Mouse (Mus musculus): ENCODE measurements around the gene Ptpn7. TPM values are rescaled to one million over a fixed set of nuclear protein-coding genes. Genes with fewer than 3 reads are reported as not detected.

Gene Ptpn7
- polyA plus RNA-seq, 1 experiment = 219 TPM

DNA sequence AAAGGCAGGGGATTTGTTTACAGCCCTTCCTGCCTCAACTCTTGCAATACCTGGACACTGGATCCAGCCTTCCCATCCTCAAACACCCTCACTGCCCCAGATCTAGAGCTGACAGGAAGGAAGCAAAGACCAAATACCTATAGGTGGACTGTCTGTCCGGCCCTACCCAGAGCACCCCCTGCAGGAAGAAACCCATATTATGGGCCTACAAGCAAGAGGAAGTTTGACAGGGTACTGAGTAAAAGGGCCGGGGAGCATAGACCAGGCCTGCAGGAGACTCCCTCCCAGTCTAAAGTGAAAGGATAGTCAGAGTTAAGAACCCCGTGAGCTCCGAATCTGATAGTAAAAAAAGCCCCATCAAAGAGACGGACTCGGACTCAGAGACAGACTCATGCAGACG is 37.8 kb upstream of the Ptpn7 start:
- H3K4me3 ChIP-seq (ENCODE audit: control insufficient read depth, insufficient read depth, low read length) = no peak overlapping the region
- DNase-seq = no peak
- H3K4me1 ChIP-seq (replicated peaks; ENCODE audit: control insufficient read depth, insufficient read depth, low read length) = 0 out of 2 replicates have a peak, but pooled peaks cover 3% of the 10 kb centered on the region
- WGBS = 22% methylated on average over 7 of the region's 7 CpGs
- H3K27me3 ChIP-seq (ENCODE audit: control insufficient read depth, insufficient read depth, low read length) = no peaks in the 10 kb centered on the region
- H3K36me3 ChIP-seq (ENCODE audit: control insufficient read depth, insufficient read depth, low read length) = no peaks in the 10 kb centered on the region
- TF ChIP-seq POLR2A (IDR thresholded peaks at IDR 0.05; ENCODE audit: control insufficient read depth, extremely low read depth, insufficient read depth, low read length, poor library complexity) (no peak), CTCF (IDR thresholded peaks at IDR 0.05; ENCODE audit: borderline replicate concordance, control insufficient read depth, extremely low read depth, insufficient read depth, low read length, poor library complexity) (no peak)
- H3K27ac ChIP-seq (ENCODE audit: control insufficient read depth, insufficient read depth, low read length) = no peak overlapping the region

DNA sequence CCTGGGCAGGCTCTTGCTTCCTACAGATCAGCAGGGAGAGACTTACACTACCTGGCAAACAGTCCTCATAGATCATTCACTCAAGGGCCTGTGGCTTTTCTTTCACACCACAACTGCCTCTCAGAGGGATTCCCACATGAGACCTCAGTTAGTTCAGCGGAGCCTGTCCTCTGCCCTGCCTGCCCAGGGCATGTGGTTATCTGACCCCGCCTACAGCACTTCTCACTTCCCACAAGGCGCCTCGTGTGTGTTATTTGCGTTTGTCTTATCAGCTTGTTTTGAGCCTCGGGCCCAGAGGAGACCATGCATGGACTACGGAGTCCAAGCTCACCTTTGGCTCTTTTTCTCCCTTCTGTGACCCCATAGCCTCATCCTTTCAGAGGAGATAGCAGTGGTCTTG is 37.3 kb upstream of the Ptpn7 start:
- H3K4me1 ChIP-seq (replicated peaks; ENCODE audit: control insufficient read depth, insufficient read depth, low read length) = peaks cover 6% of the 10 kb centered on the region; the same call in 1 of the 2 replicates
- no peak for DNase-seq
- H3K36me3 ChIP-seq (ENCODE audit: control insufficient read depth, insufficient read depth, low read length) = no peaks in the 10 kb centered on the region
- H3K27me3 ChIP-seq (ENCODE audit: control insufficient read depth, insufficient read depth, low read length) = no peaks in the 10 kb centered on the region
- TF ChIP-seq CTCF (IDR thresholded peaks at IDR 0.05; ENCODE audit: borderline replicate concordance, control insufficient read depth, extremely low read depth, insufficient read depth, low read length, poor library complexity) (no peak), POLR2A (IDR thresholded peaks at IDR 0.05; ENCODE audit: control insufficient read depth, extremely low read depth, insufficient read depth, low read length, poor library complexity) (no peak)
- H3K4me3 ChIP-seq (ENCODE audit: control insufficient read depth, insufficient read depth, low read length) = no peak overlapping the region
- WGBS = 10% methylated on average over 7 of the region's 7 CpGs
- H3K27ac ChIP-seq (ENCODE audit: control insufficient read depth, insufficient read depth, low read length) = no peak overlapping the region

DNA sequence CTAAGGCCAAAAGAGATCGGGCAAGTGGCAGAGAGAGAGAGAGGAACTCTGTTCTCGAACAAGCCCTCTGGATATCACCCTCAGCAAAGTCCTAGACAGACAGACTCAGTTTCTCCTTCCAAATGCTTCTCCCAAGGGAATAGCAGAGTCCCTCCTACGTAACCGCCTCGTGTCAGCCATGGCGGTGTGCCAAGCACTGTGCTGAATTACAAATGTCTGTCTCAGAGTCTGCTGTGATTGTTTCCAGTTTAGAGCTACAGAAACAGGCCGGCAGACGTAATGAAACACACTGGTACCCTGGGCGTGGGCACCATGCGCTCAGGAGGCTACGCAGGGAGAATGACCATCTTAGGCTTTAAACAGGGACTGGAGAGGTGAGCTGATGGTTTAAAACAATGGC is 36.2 kb upstream of the Ptpn7 start:
- Histone ChIP-seq H3K36me3 (ENCODE audit: control insufficient read depth, insufficient read depth, low read length) (no peaks in the 10 kb centered on the region), H3K27me3 (ENCODE audit: control insufficient read depth, insufficient read depth, low read length) (no peaks in the 10 kb centered on the region), H3K27ac (ENCODE audit: control insufficient read depth, insufficient read depth, low read length) (no peak overlapping the region), H3K4me3 (ENCODE audit: control insufficient read depth, insufficient read depth, low read length) (no peak overlapping the region), H3K4me1 (replicated peaks; ENCODE audit: control insufficient read depth, insufficient read depth, low read length) (peaks cover 10% of the 10 kb centered on the region)
- TF ChIP-seq CTCF (IDR thresholded peaks at IDR 0.05; ENCODE audit: borderline replicate concordance, control insufficient read depth, extremely low read depth, insufficient read depth, low read length, poor library complexity) (no peak), POLR2A (IDR thresholded peaks at IDR 0.05; ENCODE audit: control insufficient read depth, extremely low read depth, insufficient read depth, low read length, poor library complexity) (no peak)
- DNase-seq = no peak
- 95% methylated on average over 11 of the region's 11 CpGs for WGBS

DNA sequence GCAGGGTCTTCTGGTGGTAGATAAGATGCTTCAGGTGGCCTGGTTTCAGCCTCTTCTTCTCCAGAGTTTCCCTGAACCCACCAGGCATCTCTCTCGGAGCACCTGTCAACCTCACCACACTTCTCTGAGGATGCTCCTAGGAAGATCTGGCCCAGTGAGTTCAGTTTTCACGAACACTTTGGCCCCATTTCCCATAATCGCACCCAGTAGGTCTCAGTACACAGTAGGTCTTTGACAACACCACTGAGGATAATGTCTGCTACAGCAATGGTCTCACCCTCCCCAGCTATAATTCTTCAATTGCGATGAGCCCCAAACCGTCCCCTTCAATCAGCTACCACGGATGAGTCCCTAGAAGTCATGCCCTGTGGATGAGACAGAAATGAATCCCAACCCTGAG is 35.1 kb upstream of the Ptpn7 start:
- 95% methylated on average over 6 of the region's 6 CpGs for WGBS
- Histone ChIP-seq H3K27ac (ENCODE audit: control insufficient read depth, insufficient read depth, low read length) (no peak overlapping the region), H3K36me3 (ENCODE audit: control insufficient read depth, insufficient read depth, low read length) (no peaks in the 10 kb centered on the region), H3K27me3 (ENCODE audit: control insufficient read depth, insufficient read depth, low read length) (no peaks in the 10 kb centered on the region), H3K4me3 (ENCODE audit: control insufficient read depth, insufficient read depth, low read length) (no peak overlapping the region), H3K4me1 (replicated peaks; ENCODE audit: control insufficient read depth, insufficient read depth, low read length) (peaks cover 10% of the 10 kb centered on the region)
- DNase-seq = no peak
- no peak for TF ChIP-seq CTCF (IDR thresholded peaks at IDR 0.05; ENCODE audit: borderline replicate concordance, control insufficient read depth, extremely low read depth, insufficient read depth, low read length, poor library complexity)
- TF ChIP-seq POLR2A (IDR thresholded peaks at IDR 0.05; ENCODE audit: control insufficient read depth, extremely low read depth, insufficient read depth, low read length, poor library complexity) = no peak

DNA sequence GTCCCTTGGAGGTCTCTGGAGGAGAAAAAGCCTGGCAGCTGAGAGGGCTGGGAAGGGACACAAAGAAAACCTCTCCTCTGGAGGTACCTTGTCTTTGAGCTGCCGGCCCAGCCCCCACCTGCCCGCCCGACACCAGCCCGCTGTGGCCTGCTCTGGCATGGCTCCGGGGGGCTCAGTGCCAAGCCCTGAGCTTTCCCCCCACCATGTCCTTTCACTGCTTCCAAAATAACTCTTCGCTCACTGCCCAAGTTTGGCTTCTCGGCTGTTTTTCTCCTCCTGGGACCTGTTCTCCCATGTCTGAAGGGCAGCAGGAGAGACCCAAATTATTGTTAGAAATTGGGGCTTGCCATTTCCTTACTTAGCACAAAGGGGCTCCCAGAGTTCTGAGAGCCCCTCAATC is 34.1 kb upstream of the Ptpn7 start:
- no peak for DNase-seq

DNA sequence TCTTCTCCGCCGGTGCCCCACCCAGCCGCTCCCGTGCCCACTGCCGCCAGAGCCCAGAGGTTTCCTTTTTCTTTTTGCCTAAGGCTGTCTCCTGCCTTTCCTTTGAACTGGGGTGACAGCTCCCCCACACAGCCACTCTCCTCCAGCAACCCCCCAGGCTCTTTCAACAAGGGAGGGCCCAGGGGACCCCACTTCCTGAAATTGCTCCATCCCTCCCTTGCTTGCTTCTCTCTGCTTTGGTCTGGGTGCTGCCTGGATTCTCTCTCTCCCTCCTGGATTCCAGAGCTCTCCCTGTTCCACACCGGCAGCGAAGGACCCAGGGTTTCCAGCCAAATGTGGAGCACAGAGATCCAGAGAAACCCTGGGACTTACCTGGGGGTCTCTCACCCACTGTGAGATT is 32.1 kb upstream of the Ptpn7 start:
- WGBS = 21% methylated on average over 7 of the region's 7 CpGs
- TF ChIP-seq CTCF (IDR thresholded peaks at IDR 0.05; ENCODE audit: borderline replicate concordance, control insufficient read depth, extremely low read depth, insufficient read depth, low read length, poor library complexity) (no peak), POLR2A (IDR thresholded peaks at IDR 0.05; ENCODE audit: control insufficient read depth, extremely low read depth, insufficient read depth, low read length, poor library complexity) (no peak)
- DNase-seq = no peak
- no peaks in the 10 kb centered on the region for H3K36me3 ChIP-seq (ENCODE audit: control insufficient read depth, insufficient read depth, low read length)
- H3K27me3 ChIP-seq (ENCODE audit: control insufficient read depth, insufficient read depth, low read length) = peaks cover 3% of the 10 kb centered on the region; the same call in 1 of the 2 replicates
- H3K27ac ChIP-seq (ENCODE audit: control insufficient read depth, insufficient read depth, low read length) = no peak overlapping the region
- H3K4me1 ChIP-seq (replicated peaks; ENCODE audit: control insufficient read depth, insufficient read depth, low read length) = peaks cover 12% of the 10 kb centered on the region
- H3K4me3 ChIP-seq (ENCODE audit: control insufficient read depth, insufficient read depth, low read length) = no peak overlapping the region

More for the DNA sequence above, 34.1 kb upstream of the Ptpn7 start:
- peaks cover 10% of the 10 kb centered on the region for H3K4me1 ChIP-seq (replicated peaks; ENCODE audit: control insufficient read depth, insufficient read depth, low read length)
- WGBS = 94% methylated on average over 7 of the region's 7 CpGs
- H3K27me3 ChIP-seq (ENCODE audit: control insufficient read depth, insufficient read depth, low read length) = no peaks in the 10 kb centered on the region
- no peak overlapping the region for H3K4me3 ChIP-seq (ENCODE audit: control insufficient read depth, insufficient read depth, low read length)
- no peaks in the 10 kb centered on the region for H3K36me3 ChIP-seq (ENCODE audit: control insufficient read depth, insufficient read depth, low read length)
- TF ChIP-seq CTCF (IDR thresholded peaks at IDR 0.05; ENCODE audit: borderline replicate concordance, control insufficient read depth, extremely low read depth, insufficient read depth, low read length, poor library complexity) (no peak), POLR2A (IDR thresholded peaks at IDR 0.05; ENCODE audit: control insufficient read depth, extremely low read depth, insufficient read depth, low read length, poor library complexity) (no peak)
- no peak overlapping the region for H3K27ac ChIP-seq (ENCODE audit: control insufficient read depth, insufficient read depth, low read length)

DNA sequence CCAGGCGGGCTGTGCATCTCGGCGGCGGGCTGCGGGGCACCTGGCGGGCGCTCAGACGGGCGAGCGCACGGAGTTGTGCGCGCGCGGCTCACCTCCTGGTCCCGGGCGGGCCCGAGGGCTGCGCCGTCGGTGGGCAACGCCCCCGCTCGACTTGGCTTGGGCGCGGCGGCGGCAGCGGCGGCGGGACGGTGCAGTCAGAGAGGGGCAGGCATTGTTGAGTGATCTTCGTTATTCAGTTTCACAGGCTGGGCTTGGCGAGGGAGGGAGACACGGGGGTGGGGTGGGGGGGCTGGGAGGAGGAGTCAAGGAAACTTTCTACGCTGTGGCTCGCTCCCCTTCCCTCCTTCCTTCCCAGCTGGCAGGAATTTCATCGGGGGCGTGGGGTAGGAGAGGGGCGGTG is 27.4 kb upstream of the Ptpn7 start, which contains the start of gene Lgr6:
Lgr6 (minus strand) TSS at position 153 of the 400 bp plus-strand sequence.
- WGBS = under 1% methylated on average over 40 of the region's 40 CpGs
- H3K4me3 ChIP-seq (ENCODE audit: control insufficient read depth, insufficient read depth, low read length) = no peak within 1 kb of the TSS
- DNase-seq = peak; percentile 32
- no peak within 1 kb of the TSS for H3K27ac ChIP-seq (ENCODE audit: control insufficient read depth, insufficient read depth, low read length)
- peaks cover 13% of the 10 kb centered on the region for H3K4me1 ChIP-seq (replicated peaks; ENCODE audit: control insufficient read depth, insufficient read depth, low read length)
- TF ChIP-seq POLR2A (IDR thresholded peaks at IDR 0.05; ENCODE audit: control insufficient read depth, extremely low read depth, insufficient read depth, low read length, poor library complexity) (no peak), CTCF (IDR thresholded peaks at IDR 0.05; ENCODE audit: borderline replicate concordance, control insufficient read depth, extremely low read depth, insufficient read depth, low read length, poor library complexity) (no peak)
- H3K27me3 ChIP-seq (ENCODE audit: control insufficient read depth, insufficient read depth, low read length) = peaks cover 3% of the 10 kb centered on the region; the same call in 1 of the 2 replicates
- H3K36me3 ChIP-seq (ENCODE audit: control insufficient read depth, insufficient read depth, low read length) = no peaks in the 10 kb centered on the region
